Mouse (Mus musculus) CH12.LX (cell line): ENCODE data around the gene Plpp1. TPM values are rescaled to one million over a fixed set of nuclear protein-coding genes. Genes with fewer than 3 reads are reported as not detected.

Experiments
- DNase-seq: peaks from one replicate; pipeline ENCODE4 v3.0.0-alpha.2; 2013; ENCODE audit errors: extremely low read depth
- H3K27ac ChIP-seq: 2 replicates; pipeline ENCODE4 v1.5.1; 2012; ENCODE audit warnings: low read depth, mild to moderate bottlenecking, control low read depth, moderate library complexity; ENCODE audit not compliant: insufficient read depth
- H3K27me3 ChIP-seq: replicated peaks from 2 replicates; pipeline ENCODE3; 2012; ENCODE audit warnings: inconsistent platforms
- H3K36me3 ChIP-seq, 2 experiments: replicated peaks in 1 of 2; 2 replicates each; pipeline versions ENCODE3 to v1.6.1; 2012; ENCODE audit warnings: inconsistent platforms in 1 of 2, low read length in 1 of 2, mild to moderate bottlenecking in 1 of 2, mixed read lengths in 1 of 2, moderate library complexity in 1 of 2; ENCODE audit not compliant: control insufficient read depth in 1 of 2, insufficient read depth in 1 of 2
- H3K4me1 ChIP-seq, 2 experiments: 2 replicates each; pipeline ENCODE4 v1.6.1; 2012; ENCODE audit warnings: inconsistent platforms in 1 of 2, moderate library complexity in 1 of 2; ENCODE audit not compliant: insufficient read depth in 2 of 2, control insufficient read depth in 1 of 2
- H3K4me2 ChIP-seq: 2 replicates; pipeline ENCODE4 v1.6.1; 2012; ENCODE audit warnings: low read depth, mild to moderate bottlenecking, control low read depth; ENCODE audit not compliant: poor library complexity, insufficient read depth, severe bottlenecking
- H3K4me3 ChIP-seq, 3 experiments: fragments of 150-350 bp in 1 of 3; sonication (generic) in 1 of 3; replicated peaks in 1 of 3; 2 replicates each; pipeline versions ENCODE3 to v1.5.1; 2011 to 2012; ENCODE audit warnings: low read depth in 2 of 3, low read length in 2 of 3, mild to moderate bottlenecking in 2 of 3, moderate library complexity in 2 of 3, control low read depth in 1 of 3, improper control_type of control experiment in 1 of 3, inconsistent platforms in 1 of 3, mixed read lengths in 1 of 3; ENCODE audit not compliant: poor library complexity in 1 of 3
- H3K79me2 ChIP-seq: replicated peaks from 2 replicates; pipeline ENCODE4 v1.6.1; 2012; ENCODE audit warnings: mild to moderate bottlenecking, moderate library complexity; ENCODE audit not compliant: control insufficient read depth, poor library complexity, insufficient read depth, severe bottlenecking; ENCODE audit errors: extremely low read depth
- H3K9ac ChIP-seq: 2 replicates; pipeline ENCODE4 v1.6.1; 2012; ENCODE audit warnings: low read depth, mild to moderate bottlenecking, control low read depth, moderate library complexity; ENCODE audit not compliant: insufficient read depth
- H3K9me3 ChIP-seq: replicated peaks from 2 replicates; pipeline ENCODE3; 2012; ENCODE audit warnings: low read length, inconsistent platforms, mixed read lengths
- BHLHE40 ChIP-seq: IDR thresholded peaks from 2 replicates; pipeline ENCODE4 v1.6.1; 2011; ENCODE audit warnings: mild to moderate bottlenecking, low read depth, low read length, improper control_type of control experiment
- CHD1 ChIP-seq: IDR thresholded peaks from 2 replicates; pipeline ENCODE4 v1.6.1; 2012; ENCODE audit warnings: low read depth, low read length, improper control_type of control experiment, inconsistent platforms
- CHD2 ChIP-seq: IDR thresholded peaks from 2 replicates; pipeline ENCODE4 v1.6.1; 2011; ENCODE audit warnings: low read length, improper control_type of control experiment
- CTCF ChIP-seq, 2 experiments: IDR thresholded peaks in 1 of 2; conservative IDR thresholded peaks in 1 of 2; 2 replicates each; pipeline ENCODE4 v1.5.1; 2011 to 2012; ENCODE audit warnings: low read depth in 2 of 2, low read length in 2 of 2, improper control_type of control experiment in 1 of 2, inconsistent platforms in 1 of 2, mild to moderate bottlenecking in 1 of 2, moderate library complexity in 1 of 2
- E2F4 ChIP-seq: IDR thresholded peaks from 2 replicates; pipeline ENCODE4 v1.6.1; 2011; ENCODE audit warnings: low read depth, low read length, improper control_type of control experiment; ENCODE audit not compliant: insufficient replicate concordance
- ELF1 ChIP-seq: IDR thresholded peaks from 2 replicates; pipeline ENCODE4 v1.6.1; 2014; ENCODE audit warnings: low read depth, mild to moderate bottlenecking, inconsistent platforms, low read length, improper control_type of control experiment
- EP300 ChIP-seq: IDR thresholded peaks from 2 replicates; pipeline ENCODE4 v1.6.1; 2011; ENCODE audit warnings: low read length, improper control_type of control experiment
- ETS1 ChIP-seq: conservative IDR thresholded peaks from 2 replicates; pipeline ENCODE4 v1.6.1; 2012; ENCODE audit warnings: low read depth, mild to moderate bottlenecking, inconsistent platforms, low read length, improper control_type of control experiment, moderate library complexity
- IRF4 ChIP-seq: IDR thresholded peaks from 2 replicates; pipeline ENCODE4 v1.6.1; 2014; ENCODE audit warnings: low read depth, mild to moderate bottlenecking, inconsistent platforms, low read length, improper control_type of control experiment
- JUN ChIP-seq: IDR thresholded peaks from 2 replicates; pipeline ENCODE4 v1.6.1; 2011; ENCODE audit warnings: low read depth, mild to moderate bottlenecking, low read length, improper control_type of control experiment, moderate library complexity; ENCODE audit not compliant: insufficient read depth
- JUND ChIP-seq: conservative IDR thresholded peaks from 2 replicates; pipeline ENCODE4 v1.6.1; 2011; ENCODE audit warnings: low read depth, low read length, improper control_type of control experiment
- KAT2A ChIP-seq: IDR thresholded peaks from 2 replicates; pipeline ENCODE4 v1.6.1; 2012; ENCODE audit warnings: low read length, improper control_type of control experiment, inconsistent platforms; ENCODE audit not compliant: insufficient replicate concordance
- MAFK ChIP-seq: IDR thresholded peaks from 2 replicates; pipeline ENCODE4 v1.6.1; 2011; ENCODE audit warnings: low read length, improper control_type of control experiment; ENCODE audit not compliant: insufficient replicate concordance
- MXI1 ChIP-seq: IDR thresholded peaks from 2 replicates; pipeline ENCODE4 v1.6.1; 2011; ENCODE audit warnings: mild to moderate bottlenecking, low read depth, low read length, improper control_type of control experiment
- MYC ChIP-seq: IDR thresholded peaks from 2 replicates; pipeline ENCODE4 v1.6.1; 2011; ENCODE audit warnings: low read depth, mild to moderate bottlenecking, improper control_type of control experiment, low read length
- NELFE ChIP-seq: IDR thresholded peaks from 2 replicates; pipeline ENCODE4 v1.6.1; 2011; ENCODE audit warnings: low read depth, low read length, improper control_type of control experiment
- NRF1 ChIP-seq: IDR thresholded peaks from 2 replicates; pipeline ENCODE4 v1.6.1; 2014; ENCODE audit warnings: low read depth, mild to moderate bottlenecking, inconsistent platforms, low read length, improper control_type of control experiment, moderate library complexity
- PAX5 ChIP-seq: IDR thresholded peaks from 2 replicates; pipeline ENCODE4 v1.6.1; 2012; ENCODE audit warnings: low read length, inconsistent platforms, mixed read lengths
- POLR2AphosphoS2 ChIP-seq: IDR thresholded peaks from 2 replicates; pipeline ENCODE4 v1.6.1; 2011; ENCODE audit warnings: low read depth, low read length, improper control_type of control experiment
- RAD21 ChIP-seq: IDR thresholded peaks from 2 replicates; pipeline ENCODE4 v1.6.1; 2011; ENCODE audit warnings: low read depth, mild to moderate bottlenecking, low read length, improper control_type of control experiment, moderate library complexity
- SIN3A ChIP-seq: IDR thresholded peaks from 2 replicates; pipeline ENCODE4 v1.6.1; 2012; ENCODE audit warnings: low read length, improper control_type of control experiment, inconsistent platforms
- TCF12 ChIP-seq: IDR thresholded peaks from 2 replicates; pipeline ENCODE4 v1.6.1; 2014; ENCODE audit warnings: low read depth, mild to moderate bottlenecking, inconsistent platforms, low read length, improper control_type of control experiment
- UBTF ChIP-seq: IDR thresholded peaks from 2 replicates; pipeline ENCODE4 v1.6.1; 2012; ENCODE audit warnings: low read depth, mild to moderate bottlenecking, inconsistent platforms, low read length, improper control_type of control experiment, moderate library complexity
- USF1 ChIP-seq: IDR thresholded peaks from 2 replicates; pipeline ENCODE4 v1.6.1; 2014; ENCODE audit warnings: low read depth, mild to moderate bottlenecking, inconsistent platforms, low read length, improper control_type of control experiment
- USF2 ChIP-seq: conservative IDR thresholded peaks from 2 replicates; pipeline ENCODE4 v1.6.1; 2011; ENCODE audit warnings: low read depth, low read length, improper control_type of control experiment
- ZC3H11A ChIP-seq: IDR thresholded peaks from 2 replicates; pipeline ENCODE4 v1.6.1; 2012; ENCODE audit warnings: low read depth, mild to moderate bottlenecking, inconsistent platforms, low read length, improper control_type of control experiment
- ZMIZ1 ChIP-seq: IDR thresholded peaks from 2 replicates; pipeline ENCODE4 v1.6.1; 2012; ENCODE audit warnings: low read depth, mild to moderate bottlenecking, inconsistent platforms, low read length, improper control_type of control experiment
- dilution Hi-C: fragments of 300-500 bp; cut with MboI; formaldehyde crosslinking; loops from 2 replicates; pipeline ENCODE4 v1.14.3; 2020; ENCODE audit warnings: low sequenced_read_pairs; ENCODE audit not compliant: extremely low pct_unique_long_range_greater_than_20kb, extremely low pct_ligation_motif_present
- in situ Hi-C: fragments of 300-500 bp; cut with MboI; formaldehyde crosslinking; loops from 3 replicates; pipeline ENCODE4 v1.14.3; 2019; ENCODE audit warnings: low sequenced_read_pairs, low pct_ligation_motif_present, low pct_unique_long_range_greater_than_20kb, mixed read lengths
- polyA plus RNA-seq: library from polyadenylated mRNA; unstranded; fragments of >175 nt; gene quantifications from 2 replicates; pipeline ENCODE4 v1.2.1, GENCODE M21; 2012; ENCODE audit warnings: low read depth; ENCODE audit not compliant: insufficient read length
- total RNA-seq, 2 experiments: library from RNA; depleted of rRNA; stranded (reverse); fragments of 300-350 nt in 1 of 2; fragments of >200 nt in 1 of 2; gene quantifications; 2 replicates each; pipeline ENCODE4 v1.2.3; 2012 to 2014

The Plpp1 gene
- total and polyA plus RNA-seq, 3 experiments: 50.2 to 90.9 (median 67.6) TPM

DNA sequence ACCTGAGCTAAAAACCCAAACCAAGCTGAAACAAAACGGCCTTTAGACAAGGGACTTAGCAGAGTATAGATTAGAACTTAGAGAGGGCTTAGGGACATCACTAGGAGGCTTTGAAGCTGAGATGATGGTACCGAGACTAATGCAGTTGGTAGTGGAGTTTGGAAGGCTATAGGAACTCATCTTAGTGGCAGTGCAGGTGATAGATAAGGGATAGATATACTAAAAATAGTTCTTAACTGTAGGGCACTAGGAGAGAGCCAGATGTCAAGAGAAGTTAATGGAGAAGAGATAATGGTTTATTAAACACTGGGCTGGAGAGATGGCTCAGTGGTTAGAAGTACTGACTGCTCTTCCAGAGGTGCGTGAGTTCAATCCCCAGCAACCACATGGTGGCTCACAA, 15.4 kb downstream of the Plpp1 start:
- TF ChIP-seq BHLHE40 (no peak), NRF1 (no peak), ZC3H11A (no peak), ELF1 (no peak), IRF4 (no peak), SIN3A (no peak), KAT2A (no peak), PAX5 (no peak), TCF12 (no peak), ZMIZ1 (no peak), ETS1 (no peak), POLR2AphosphoS2 (no peak), MXI1 (no peak), JUN (no peak), USF1 (no peak), RAD21 (no peak), MYC (no peak), CHD1 (no peak)
- Histone ChIP-seq H3K79me2 (peaks cover 9% of the 10 kb centered on the region), H3K27ac (no peak overlapping the region), H3K9ac (no peak overlapping the region), H3K4me3 (no peak overlapping the region), H3K9me3 (no peaks in the 10 kb centered on the region), H3K4me2 (no peak overlapping the region), H3K36me3 (peaks cover 2 to 60% of the 10 kb centered on the region in 2 experiments), H3K4me1 (peaks cover 6 to 40% of the 10 kb centered on the region in 2 experiments; a peak in 3 of 4 replicates), H3K27me3 (no peaks in the 10 kb centered on the region)
- dilution Hi-C loops: no loop called here
- in situ Hi-C loops: no loop called here
- DNase-seq: no peak

DNA sequence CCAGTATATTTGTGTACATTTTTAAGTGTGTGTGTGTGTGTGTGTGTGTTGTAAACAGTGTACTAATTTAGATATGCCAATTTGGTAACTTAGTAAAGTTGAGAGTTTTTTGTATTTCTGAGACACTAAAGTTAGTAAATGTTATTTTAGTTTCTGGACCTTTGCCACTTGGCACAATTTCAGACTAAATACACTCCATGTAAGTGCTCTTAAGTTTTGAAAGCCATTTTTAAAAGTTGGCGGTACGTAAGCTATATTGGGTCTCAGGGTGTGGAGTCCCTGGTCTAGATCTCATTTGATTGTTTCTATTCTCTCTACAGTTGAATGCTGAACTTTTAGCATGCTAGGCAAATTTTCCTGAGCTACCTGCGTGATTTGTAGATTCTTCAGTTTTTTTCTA, 17.5 kb downstream of the Plpp1 start:
- Histone ChIP-seq H3K9me3 (no peaks in the 10 kb centered on the region), H3K79me2 (peaks cover 2% of the 10 kb centered on the region; the same call in 1 of the 2 replicates), H3K27ac (no peak overlapping the region), H3K4me2 (no peak overlapping the region), H3K27me3 (no peaks in the 10 kb centered on the region), H3K9ac (no peak overlapping the region), H3K36me3 (peaks cover 4 to 56% of the 10 kb centered on the region in 2 experiments), H3K4me1 (peaks cover 10 to 33% of the 10 kb centered on the region in 2 experiments; a peak in 3 of 4 replicates), H3K4me3 (no peak overlapping the region)
- no peak for DNase-seq
- TF ChIP-seq E2F4: no peak
- TF ChIP-seq CTCF (conservative IDR thresholded peaks at IDR 0.05 in 1 of 2, IDR thresholded peaks at IDR 0.05 in 1 of 2; ENCODE audit: low read depth in 2 of 2, low read length in 2 of 2): no peak
- TF ChIP-seq CHD2: no peak
- TF ChIP-seq USF2: no peak
- TF ChIP-seq EP300: no peak
- TF ChIP-seq ELF1: no peak
- TF ChIP-seq KAT2A: no peak
- TF ChIP-seq UBTF: no peak
- TF ChIP-seq NRF1: no peak
- TF ChIP-seq MAFK: no peak
- no peak for TF ChIP-seq JUND
- TF ChIP-seq JUN: no peak
- no peak for TF ChIP-seq ETS1
- no peak for TF ChIP-seq RAD21
- no peak for TF ChIP-seq POLR2AphosphoS2
- no peak for TF ChIP-seq ZMIZ1
- TF ChIP-seq NELFE: no peak
- in situ Hi-C loops (no loop called here), dilution Hi-C loops (no loop called here)
